Mouse (Mus musculus): ENCODE measurements around the gene St6galnac3. TPM values are rescaled to one million over a fixed set of nuclear protein-coding genes. Genes with fewer than 3 reads are reported as not detected.

The St6galnac3 gene
- polyA plus RNA-seq, 1 experiment from 2014 or later: 26.6 TPM

DNA sequence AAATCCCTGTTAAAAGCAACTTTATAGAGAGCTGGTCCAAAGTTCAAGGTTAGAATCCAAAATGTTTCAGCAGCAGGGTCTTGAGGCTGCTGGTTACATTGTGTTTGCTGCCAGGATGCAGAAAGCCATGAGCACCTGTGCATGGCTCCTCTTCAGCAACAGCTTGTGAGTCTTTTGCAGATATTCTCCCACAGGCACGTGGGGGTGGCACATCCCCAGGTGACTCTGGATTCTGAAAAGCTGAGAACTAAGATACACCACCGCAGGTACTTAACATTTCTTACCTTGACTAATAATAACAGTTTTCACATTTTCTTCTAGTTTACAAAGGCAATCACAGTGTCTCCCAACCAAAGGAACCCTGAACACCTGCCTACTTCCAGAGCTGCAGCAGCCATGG lies 387.8 kb downstream of the St6galnac3 start:
- Histone ChIP-seq H3K4me1 (ENCODE audit: control insufficient read depth, insufficient read depth, low read length) (0 out of 2 replicates have a peak, but pooled peaks cover 3% of the 10 kb centered on the region), H3K36me3 (ENCODE audit: control insufficient read depth, insufficient read depth, low read length) (no peaks in the 10 kb centered on the region), H3K27me3 (ENCODE audit: control insufficient read depth, insufficient read depth, low read length) (no peaks in the 10 kb centered on the region), H3K27ac (replicated peaks; ENCODE audit: low read depth, low read length) (no peak overlapping the region), H3K4me3 (replicated peaks; ENCODE audit: low read depth, low read length) (no peak overlapping the region), H3K9me3 (ENCODE audit: control insufficient read depth, low read length) (no peaks in the 10 kb centered on the region), H3K4me2 (ENCODE audit: low read length) (no peak overlapping the region), H3K9ac (replicated peaks; ENCODE audit: low read length) (no peak overlapping the region)
- 90% methylated on average over 2 of the region's 2 CpGs for WGBS
- ATAC-seq (ENCODE audit: low FRiP score, low TSS enrichment): no peak
- no peak for DNase-seq

DNA sequence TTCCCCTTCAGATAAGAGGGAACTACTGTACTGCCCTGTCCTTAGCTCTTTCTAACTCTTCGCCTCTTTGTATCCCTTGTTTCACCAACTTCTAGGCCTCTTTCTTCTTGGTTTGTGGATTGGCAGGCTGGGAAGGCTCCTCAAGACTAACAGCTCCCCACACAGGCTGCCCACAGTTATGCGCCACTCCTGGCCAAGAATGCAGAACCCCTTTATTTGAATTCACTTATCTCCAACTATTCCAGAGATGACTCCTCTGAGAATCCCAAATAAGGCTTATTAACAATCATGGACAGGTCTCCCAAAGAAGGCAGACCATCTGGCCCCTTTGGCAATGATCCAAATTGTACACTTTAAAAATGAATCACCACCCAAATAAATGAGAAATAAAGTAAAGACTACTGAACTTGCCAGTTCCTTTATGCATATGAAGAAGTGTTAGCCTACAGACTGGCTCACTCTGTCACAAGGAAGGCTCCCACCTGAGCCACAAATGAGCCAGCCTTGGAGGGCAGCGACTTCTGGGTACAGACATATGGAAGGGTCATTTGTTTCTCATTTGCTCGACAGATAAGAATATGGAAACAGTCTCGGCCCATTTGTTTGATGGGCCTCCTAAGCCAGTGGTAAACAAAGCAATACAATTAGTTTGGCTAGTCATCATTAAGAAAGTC lies 390.7 kb downstream of the St6galnac3 start:
- no peak for DNase-seq
- no peaks in the 10 kb centered on the region for H3K36me3 ChIP-seq (ENCODE audit: control insufficient read depth, insufficient read depth, low read length)
- ATAC-seq (ENCODE audit: low FRiP score, low TSS enrichment): no peak
- H3K27me3 ChIP-seq (ENCODE audit: control insufficient read depth, insufficient read depth, low read length): no peaks in the 10 kb centered on the region
- H3K4me1 ChIP-seq (ENCODE audit: control insufficient read depth, insufficient read depth, low read length): 0 out of 2 replicates have a peak, but pooled peaks cover 3% of the 10 kb centered on the region
- no peaks in the 10 kb centered on the region for H3K9me3 ChIP-seq (ENCODE audit: control insufficient read depth, low read length)
- H3K9ac ChIP-seq (replicated peaks; ENCODE audit: low read length): no peak overlapping the region
- H3K4me3 ChIP-seq (replicated peaks; ENCODE audit: low read depth, low read length): no peak overlapping the region
- no peak overlapping the region for H3K4me2 ChIP-seq (ENCODE audit: low read length)
- WGBS: 83% methylated on average over 5 of the region's 5 CpGs
- H3K27ac ChIP-seq (replicated peaks; ENCODE audit: low read depth, low read length): no peak overlapping the region

- H3K36me3 ChIP-seq (ENCODE audit: control insufficient read depth, insufficient read depth, low read length): no peaks in the 10 kb centered on the region
- no peak overlapping the region for H3K4me3 ChIP-seq (replicated peaks; ENCODE audit: low read depth, low read length)
- H3K4me2 ChIP-seq (ENCODE audit: low read length): no peak overlapping the region
- no peak overlapping the region for H3K9ac ChIP-seq (replicated peaks; ENCODE audit: low read length)
- no peak for DNase-seq
- ATAC-seq (ENCODE audit: low FRiP score, low TSS enrichment): no peak
- H3K4me1 ChIP-seq (ENCODE audit: control insufficient read depth, insufficient read depth, low read length): no peaks in the 10 kb centered on the region
- whole genome bisulfite sequencing: 83% methylated on average over 3 of the region's 3 CpGs
- no peaks in the 10 kb centered on the region for H3K9me3 ChIP-seq (ENCODE audit: control insufficient read depth, low read length)
- H3K27me3 ChIP-seq (ENCODE audit: control insufficient read depth, insufficient read depth, low read length): no peaks in the 10 kb centered on the region
- H3K27ac ChIP-seq (replicated peaks; ENCODE audit: low read depth, low read length): no peak overlapping the region
Measured at GRCm38 (mm10) chr3:153324307-153324706, 400.7 kb downstream of the St6galnac3 start.

- DNase-seq: no peak
Measured at GRCm38 (mm10) chr3:153323446-153323845, 401.5 kb downstream of the St6galnac3 start.

GRCm38 (mm10) chr3:153313583-153313982 lies 411.4 kb downstream of the St6galnac3 start:
- Histone ChIP-seq H3K4me2 (ENCODE audit: low read length) (no peak overlapping the region), H3K4me3 (replicated peaks; ENCODE audit: low read depth, low read length) (no peak overlapping the region), H3K27me3 (ENCODE audit: control insufficient read depth, insufficient read depth, low read length) (no peaks in the 10 kb centered on the region), H3K9ac (replicated peaks; ENCODE audit: low read length) (no peak overlapping the region), H3K9me3 (ENCODE audit: control insufficient read depth, low read length) (no peaks in the 10 kb centered on the region), H3K27ac (replicated peaks; ENCODE audit: low read depth, low read length) (no peak overlapping the region), H3K4me1 (ENCODE audit: control insufficient read depth, insufficient read depth, low read length) (no peaks in the 10 kb centered on the region), H3K36me3 (ENCODE audit: control insufficient read depth, insufficient read depth, low read length) (no peaks in the 10 kb centered on the region)
- ATAC-seq (ENCODE audit: low FRiP score, low TSS enrichment): no peak
- WGBS: 86% methylated on average over 7 of the region's 9 CpGs
- no peak for DNase-seq

More at GRCm38 (mm10) chr3:153323446-153323845, 401.5 kb downstream of the St6galnac3 start:
- Histone ChIP-seq H3K4me2 (ENCODE audit: low read length) (no peak overlapping the region), H3K4me1 (ENCODE audit: control insufficient read depth, insufficient read depth, low read length) (no peaks in the 10 kb centered on the region), H3K36me3 (ENCODE audit: control insufficient read depth, insufficient read depth, low read length) (no peaks in the 10 kb centered on the region), H3K4me3 (replicated peaks; ENCODE audit: low read depth, low read length) (no peak overlapping the region), H3K9me3 (ENCODE audit: control insufficient read depth, low read length) (no peaks in the 10 kb centered on the region), H3K27me3 (ENCODE audit: control insufficient read depth, insufficient read depth, low read length) (no peaks in the 10 kb centered on the region), H3K27ac (replicated peaks; ENCODE audit: low read depth, low read length) (no peak overlapping the region), H3K9ac (replicated peaks; ENCODE audit: low read length) (no peak overlapping the region)
- WGBS: 92% methylated on average over 8 of the region's 8 CpGs
- no peak for ATAC-seq (ENCODE audit: low FRiP score, low TSS enrichment)

- H3K4me1 ChIP-seq (ENCODE audit: control insufficient read depth, insufficient read depth, low read length): no peaks in the 10 kb centered on the region
- H3K27ac ChIP-seq (replicated peaks; ENCODE audit: low read depth, low read length): no peak overlapping the region
- H3K9ac ChIP-seq (replicated peaks; ENCODE audit: low read length): no peak overlapping the region
- no peaks in the 10 kb centered on the region for H3K36me3 ChIP-seq (ENCODE audit: control insufficient read depth, insufficient read depth, low read length)
- no peaks in the 10 kb centered on the region for H3K9me3 ChIP-seq (ENCODE audit: control insufficient read depth, low read length)
- H3K4me2 ChIP-seq (ENCODE audit: low read length): no peak overlapping the region
- no peak for DNase-seq
- H3K27me3 ChIP-seq (ENCODE audit: control insufficient read depth, insufficient read depth, low read length): no peaks in the 10 kb centered on the region
- H3K4me3 ChIP-seq (replicated peaks; ENCODE audit: low read depth, low read length): no peak overlapping the region
- WGBS: 95% methylated on average over 9 of the region's 9 CpGs
- ATAC-seq (ENCODE audit: low FRiP score, low TSS enrichment): no peak
Measured at GRCm38 (mm10) chr3:153313167-153313566, 411.8 kb downstream of the St6galnac3 start.

- DNase-seq (no peak), ATAC-seq (ENCODE audit: low FRiP score, low TSS enrichment) (no peak)
- Histone ChIP-seq H3K36me3 (ENCODE audit: control insufficient read depth, insufficient read depth, low read length) (no peaks in the 10 kb centered on the region), H3K4me1 (ENCODE audit: control insufficient read depth, insufficient read depth, low read length) (no peaks in the 10 kb centered on the region), H3K27me3 (ENCODE audit: control insufficient read depth, insufficient read depth, low read length) (no peaks in the 10 kb centered on the region), H3K9ac (replicated peaks; ENCODE audit: low read length) (no peak overlapping the region), H3K4me3 (replicated peaks; ENCODE audit: low read depth, low read length) (no peak overlapping the region), H3K4me2 (ENCODE audit: low read length) (no peak overlapping the region), H3K27ac (replicated peaks; ENCODE audit: low read depth, low read length) (no peak overlapping the region), H3K9me3 (ENCODE audit: control insufficient read depth, low read length) (no peaks in the 10 kb centered on the region)
- WGBS: 90% methylated on average over 3 of the region's 3 CpGs
Measured at GRCm38 (mm10) chr3:153312006-153312405, 413.0 kb downstream of the St6galnac3 start.

DNA sequence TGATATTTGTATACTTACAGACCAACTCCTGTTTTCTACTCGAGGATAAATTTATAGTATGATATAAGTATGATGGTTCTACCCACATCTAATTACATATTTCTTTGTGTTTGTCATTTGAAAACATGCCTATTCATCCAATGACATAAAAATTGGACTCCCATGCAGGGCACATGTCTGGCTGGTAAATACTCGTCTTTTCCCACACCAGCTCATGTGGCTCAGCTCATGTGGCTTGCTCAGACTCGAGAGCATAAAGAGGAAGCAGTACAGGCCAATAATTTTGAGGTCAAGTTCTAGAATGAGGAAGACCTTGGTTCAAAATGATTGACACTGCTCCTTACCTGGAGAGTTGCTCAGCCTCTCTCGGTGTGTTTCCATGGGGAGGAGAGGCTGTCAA lies 416.6 kb downstream of the St6galnac3 start:
- H3K36me3 ChIP-seq (ENCODE audit: control insufficient read depth, insufficient read depth, low read length): no peaks in the 10 kb centered on the region
- no peak overlapping the region for H3K27ac ChIP-seq (replicated peaks; ENCODE audit: low read depth, low read length)
- no peak for DNase-seq
- peaks cover 5% of the 10 kb centered on the region; the same call in 1 of the 2 replicates for H3K4me1 ChIP-seq (ENCODE audit: control insufficient read depth, insufficient read depth, low read length)
- H3K4me3 ChIP-seq (replicated peaks; ENCODE audit: low read depth, low read length): no peak overlapping the region
- WGBS: 82% methylated on average over 4 of the region's 4 CpGs
- H3K4me2 ChIP-seq (ENCODE audit: low read length): no peak overlapping the region
- no peaks in the 10 kb centered on the region for H3K9me3 ChIP-seq (ENCODE audit: control insufficient read depth, low read length)
- H3K27me3 ChIP-seq (ENCODE audit: control insufficient read depth, insufficient read depth, low read length): no peaks in the 10 kb centered on the region
- ATAC-seq (ENCODE audit: low FRiP score, low TSS enrichment): no peak
- no peak overlapping the region for H3K9ac ChIP-seq (replicated peaks; ENCODE audit: low read length)

DNA sequence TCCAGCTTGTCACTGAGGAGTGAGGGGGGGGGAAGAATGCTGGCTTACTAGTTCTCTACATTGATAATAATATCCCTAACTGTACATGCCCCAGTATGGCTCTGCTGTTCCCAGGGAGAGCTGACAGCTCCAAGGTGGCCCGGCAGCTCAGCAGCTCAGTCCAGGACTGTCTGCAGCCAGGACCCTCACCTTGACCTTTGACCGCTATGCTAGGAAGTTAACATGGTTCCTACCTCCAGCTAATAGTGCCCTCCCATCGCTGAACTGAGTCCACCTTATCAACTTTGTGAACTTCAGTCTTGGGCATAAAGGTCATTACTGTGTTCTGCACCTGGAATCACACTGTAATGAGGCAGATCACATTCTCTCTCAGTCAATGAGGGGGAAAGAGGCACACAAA lies 419.8 kb downstream of the St6galnac3 start:
- Histone ChIP-seq H3K27me3 (ENCODE audit: control insufficient read depth, insufficient read depth, low read length) (no peaks in the 10 kb centered on the region), H3K4me2 (ENCODE audit: low read length) (no peak overlapping the region), H3K4me1 (ENCODE audit: control insufficient read depth, insufficient read depth, low read length) (peaks cover 5% of the 10 kb centered on the region; the same call in 1 of the 2 replicates), H3K9me3 (ENCODE audit: control insufficient read depth, low read length) (no peaks in the 10 kb centered on the region), H3K4me3 (replicated peaks; ENCODE audit: low read depth, low read length) (no peak overlapping the region), H3K36me3 (ENCODE audit: control insufficient read depth, insufficient read depth, low read length) (no peaks in the 10 kb centered on the region), H3K27ac (replicated peaks; ENCODE audit: low read depth, low read length) (no peak overlapping the region), H3K9ac (replicated peaks; ENCODE audit: low read length) (no peak overlapping the region)
- DNase-seq (no peak), ATAC-seq (ENCODE audit: low FRiP score, low TSS enrichment) (no peak)
- 88% methylated on average over 3 of the region's 3 CpGs for WGBS

Data from midbrain, embryonic 14.5 days (tissue).